Mouse (Mus musculus) lung, adult 2 months (tissue): ENCODE results near the gene Ppfia3.

Source experiments
- CTCF ChIP-seq: fragments of 200-500 bp; IDR thresholded peaks from 2 replicates; pipeline ENCODE4 v1.5.1; 2011; ENCODE audit warnings: mild to moderate bottlenecking, low read length, control low read depth; ENCODE audit not compliant: insufficient read depth
- POLR2A ChIP-seq: fragments of 200-500 bp; IDR thresholded peaks from 2 replicates; pipeline ENCODE4 v1.6.1; 2011; ENCODE audit warnings: low read depth, mild to moderate bottlenecking, control low read depth, low read length, borderline replicate concordance; ENCODE audit errors: extremely low read depth

GRCm38 (mm10) chr7:45353041-45353440, 13.8 kb downstream of the Ppfia3 start:
- no peak for TF ChIP-seq POLR2A
- TF ChIP-seq CTCF: no peak
